Mouse (Mus musculus): ENCODE results near the gene Tbc1d17.

- TF ChIP-seq POLR2A (IDR thresholded peaks at IDR 0.05; ENCODE audit: low read depth, low read length) (no peak), CTCF (IDR thresholded peaks at IDR 0.05; ENCODE audit: borderline replicate concordance, insufficient read depth, low read length) (no peak)
These were observed 13.6 kb upstream of the Tbc1d17 start for GRCm38 (mm10) chr7:44862434-44862833.

Measured in embryonic fibroblast, embryonic 13.5 days (primary cell).